Comparison of ENCODE assay signal across 8 mouse cellular contexts in the genomic region with DNA sequence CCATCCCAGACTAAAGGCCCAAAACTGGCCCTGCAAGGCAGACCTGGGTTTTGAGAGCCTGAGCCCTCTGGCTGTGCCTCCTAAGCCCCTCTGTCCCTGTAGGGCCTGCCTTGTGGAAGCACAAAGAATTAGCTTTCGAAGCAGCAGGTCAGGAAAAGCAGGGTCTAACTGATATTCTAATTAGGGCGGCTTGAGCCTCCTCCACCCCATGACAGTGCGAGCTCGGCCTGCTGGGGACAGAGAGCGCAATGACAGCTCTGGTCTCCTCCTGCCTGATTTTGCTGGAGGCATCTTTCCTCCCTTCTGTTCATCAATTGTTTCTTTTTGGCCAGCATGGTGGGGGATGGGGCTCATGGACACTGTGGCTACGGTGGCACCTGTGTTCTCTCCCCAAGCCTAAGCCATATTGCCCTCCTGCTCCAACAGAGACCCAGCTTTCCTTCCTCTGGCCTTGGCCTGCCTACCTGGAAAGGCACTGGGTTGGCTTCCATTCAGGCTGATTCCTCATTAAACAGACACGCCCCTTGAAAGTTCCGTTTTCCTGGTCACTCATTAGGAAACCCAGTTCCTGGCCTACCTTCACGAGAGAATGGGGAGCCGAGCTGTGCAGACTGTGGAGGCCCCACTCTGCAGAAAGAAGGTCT. TPM values are rescaled to one million over a fixed set of nuclear protein-coding genes. Genes with fewer than 3 reads are reported as not detected.
DNase-seq lines count a peak whose midpoint lies in the region; ATAC-seq and TF ChIP-seq lines count a peak whose summit lies in the region.
"Had no signal": no experiment of that assay in that cellular context is flagged by ENCODE, and none has a peak within 500 bp of the region (broad histone marks: within the 10 kb centered on the region; RNA-seq: fewer than 3 reads in every experiment).

No protein-coding gene starts in this region.

- no peak for ATAC-seq in midbrain, embryonic 12.5 days (ENCODE audit: low FRiP score, low read depth)
- no peak for ATAC-seq in midbrain, postnatal 0 days (ENCODE audit: low FRiP score)
- ATAC-seq: forebrain, embryonic 15.5 days had no signal

- no peaks in the 10 kb centered on the region for H3K79me2 ChIP-seq in liver, adult 2 months (ENCODE audit: control insufficient read depth, insufficient read depth, low read length)

- no peaks in the 10 kb centered on the region for H3K36me3 ChIP-seq in midbrain, embryonic 12.5 days
- no peaks in the 10 kb centered on the region for H3K36me3 ChIP-seq in midbrain, postnatal 0 days (ENCODE audit: insufficient read depth, low read length)
- H3K36me3 ChIP-seq in liver, adult 2 months (ENCODE audit: control insufficient read depth, insufficient read depth, low read length): no peaks in the 10 kb centered on the region
- H3K36me3 ChIP-seq: forebrain, embryonic 15.5 days had no signal

- H3K4me1 ChIP-seq in midbrain, embryonic 12.5 days: 0 out of 2 replicates have a peak, but pooled peaks cover 3% of the 10 kb centered on the region
- no peaks in the 10 kb centered on the region for H3K4me1 ChIP-seq in midbrain, postnatal 0 days (ENCODE audit: insufficient read depth, low read length)
- peaks cover 14% of the 10 kb centered on the region for H3K4me1 ChIP-seq in liver, adult 2 months (ENCODE audit: control insufficient read depth, insufficient read depth, low read length)
- H3K4me1 ChIP-seq: forebrain, embryonic 15.5 days had no signal

- DNase-seq in midbrain, postnatal 0 days (ENCODE audit: low spot score): no peak
- DNase-seq in heart, adult 8-10 months (ENCODE audit: low spot score): peak; percentile 66
- peak; percentile 83 for DNase-seq in liver, adult 2 months (ENCODE audit: extremely low read depth, low read depth, low spot score)
- DNase-seq in yolk sac, embryonic 10.5 days (ENCODE audit: low spot score): peak; percentile 65
- DNase-seq in ovary, adult 18-20 months (ENCODE audit: low spot score): no peak
- no peak for DNase-seq in right cerebral cortex, postnatal 10 days (ENCODE audit: low spot score in 2 of 2)

- WGBS in midbrain, embryonic 12.5 days: 65% methylated on average over 10 of the region's 10 CpGs
- 63% methylated on average over 10 of the region's 10 CpGs for WGBS in midbrain, postnatal 0 days
- WGBS in liver, adult 2 months: 49% methylated on average over 10 of the region's 10 CpGs

- TF ChIP-seq POLR2A in liver, adult 2 months (IDR thresholded peaks at IDR 0.05; ENCODE audit: extremely low read depth, insufficient read depth, low read length): no peak

- H3K9me3 ChIP-seq in midbrain, embryonic 12.5 days: no peaks in the 10 kb centered on the region
- no peaks in the 10 kb centered on the region for H3K9me3 ChIP-seq in midbrain, postnatal 0 days (ENCODE audit: low read length)
- H3K9me3 ChIP-seq: forebrain, embryonic 15.5 days had no signal

- peak overlapping the region; percentile 30; the same call in 1 of the 2 replicates for H3K27ac ChIP-seq in midbrain, embryonic 12.5 days (replicated peaks)
- H3K27ac ChIP-seq in midbrain, postnatal 0 days (ENCODE audit: low read depth, low read length): no peak overlapping the region
- peak overlapping the region; percentile 77 for H3K27ac ChIP-seq in liver, adult 2 months (replicated peaks; ENCODE audit: insufficient read depth, low read depth, low read length)
- H3K27ac ChIP-seq: forebrain, embryonic 15.5 days had no signal

- no peak overlapping the region for H3K4me3 ChIP-seq in midbrain, embryonic 12.5 days
- no peak overlapping the region for H3K4me3 ChIP-seq in midbrain, postnatal 0 days (ENCODE audit: low read depth, low read length)
- H3K4me3 ChIP-seq in liver, adult 2 months (ENCODE audit: insufficient read depth, low read depth, low read length): peak overlapping the region; percentile 43
- H3K4me3 ChIP-seq: forebrain, embryonic 15.5 days had no signal

- no peak overlapping the region for H3K4me2 ChIP-seq in midbrain, embryonic 12.5 days (replicated peaks)
- no peak overlapping the region for H3K4me2 ChIP-seq in midbrain, postnatal 0 days (ENCODE audit: low read depth, low read length, poor library complexity, severe bottlenecking)
- H3K4me2 ChIP-seq: forebrain, embryonic 15.5 days had no signal

- H3K27me3 ChIP-seq in midbrain, embryonic 12.5 days: no peaks in the 10 kb centered on the region
- no peaks in the 10 kb centered on the region for H3K27me3 ChIP-seq in midbrain, postnatal 0 days (ENCODE audit: insufficient read depth, low read length)
- no peaks in the 10 kb centered on the region for H3K27me3 ChIP-seq in liver, adult 2 months (ENCODE audit: control insufficient read depth, insufficient read depth, low read length)
- H3K27me3 ChIP-seq: forebrain, embryonic 15.5 days had no signal

- H3K9ac ChIP-seq in midbrain, embryonic 12.5 days (replicated peaks): no peak overlapping the region
- no peak overlapping the region for H3K9ac ChIP-seq in midbrain, postnatal 0 days (replicated peaks; ENCODE audit: low read length, poor library complexity, severe bottlenecking)
- peak overlapping the region; percentile 63 for H3K9ac ChIP-seq in liver, adult 2 months (ENCODE audit: low read depth, low read length)
- H3K9ac ChIP-seq: forebrain, embryonic 15.5 days had no signal

- TF ChIP-seq CTCF in midbrain, postnatal 0 days (IDR thresholded peaks at IDR 0.05): no peak
- TF ChIP-seq CTCF in liver, adult 2 months (IDR thresholded peaks at IDR 0.05; ENCODE audit: low read depth, low read length): no peak

RNA-seq across cellular contexts. Expression of a gene that starts 23.2 kb away (rescaled TPM):
- 589 and 602 TPM in 2 replicates for polyA plus RNA-seq in midbrain, embryonic 12.5 days (2016; fragmentation: Nextera tagmentation; extraction: Ambion mirVana)
- total RNA-seq in midbrain, postnatal 0 days (2014; rRNA removed): 172 and 371 TPM in 2 replicates
- polyA plus RNA-seq in midbrain, postnatal 0 days (2015; fragmentation: Nextera tagmentation; extraction: Ambion mirVana): 836 and 886 TPM in 2 replicates
- total RNA-seq in heart, adult 8-10 months (2022): 1,000 to 10,000 TPM; 1,302 to 1,352 (median 1,330) TPM
- total RNA-seq in liver, adult 2 months (2014; rRNA removed): 336 and 444 TPM in 2 replicates
- 23.8 and 26.3 TPM in 2 replicates for polyA plus RNA-seq in liver, adult 2 months (2012; rRNA removed)

RNA-seq across cellular contexts. Expression of a gene that starts 27.8 kb away (rescaled TPM):
- polyA plus RNA-seq in midbrain, embryonic 12.5 days (2016; fragmentation: Nextera tagmentation; extraction: Ambion mirVana): 0.76 and 0.79 TPM in 2 replicates
- total RNA-seq in midbrain, postnatal 0 days (2014; rRNA removed): 0.19 and 1.5 TPM in 2 replicates
- polyA plus RNA-seq in midbrain, postnatal 0 days (2015; fragmentation: Nextera tagmentation; extraction: Ambion mirVana): 0.26 and 0.39 TPM in 2 replicates
- under 1 TPM; 0.05 to 0.50 (median 0.29) TPM for total RNA-seq in heart, adult 8-10 months (2022)
- total RNA-seq in liver, adult 2 months (2014; rRNA removed): not detected in 2 replicates
- not detected in 2 replicates for polyA plus RNA-seq in liver, adult 2 months (2012; rRNA removed)

RNA-seq across cellular contexts. Expression of a gene that starts 35.6 kb away (rescaled TPM):
- 11.6 and 12.8 TPM in 2 replicates for polyA plus RNA-seq in midbrain, embryonic 12.5 days (2016; fragmentation: Nextera tagmentation; extraction: Ambion mirVana)
- 58.5 and 79.3 TPM in 2 replicates for total RNA-seq in midbrain, postnatal 0 days (2014; rRNA removed)
- 38.5 and 47.0 TPM in 2 replicates for polyA plus RNA-seq in midbrain, postnatal 0 days (2015; fragmentation: Nextera tagmentation; extraction: Ambion mirVana)
- 10 to 100 TPM; 16.7 to 20.8 (median 18.6) TPM for total RNA-seq in heart, adult 8-10 months (2022)
- 2.9 and 4.2 TPM in 2 replicates for total RNA-seq in liver, adult 2 months (2014; rRNA removed)
- 4.5 and 5.4 TPM in 2 replicates for polyA plus RNA-seq in liver, adult 2 months (2012; rRNA removed)

RNA-seq across cellular contexts. Expression of a gene that starts 37.6 kb away (rescaled TPM):
- not detected in 2 replicates for polyA plus RNA-seq in midbrain, embryonic 12.5 days (2016; fragmentation: Nextera tagmentation; extraction: Ambion mirVana)
- total RNA-seq in midbrain, postnatal 0 days (2014; rRNA removed): 0.38 TPM in 1 of 2 replicates, not detected in the other
- polyA plus RNA-seq in midbrain, postnatal 0 days (2015; fragmentation: Nextera tagmentation; extraction: Ambion mirVana): 0.34 TPM in 1 of 2 replicates, not detected in the other
- under 1 TPM; 0.29 to 0.41 (median 0.33) TPM for total RNA-seq in heart, adult 8-10 months (2022)
- not detected in 2 replicates for total RNA-seq in liver, adult 2 months (2014; rRNA removed)
- not detected in 2 replicates for polyA plus RNA-seq in liver, adult 2 months (2012; rRNA removed)
- polyA plus RNA-seq: forebrain, embryonic 15.5 days had no signal

Comparison
In these comparisons a context has a peak if more than half of its experiments do, and no peak if none do; other contexts are left out.
1. DNase-seq: peak in heart, adult 8-10 months (single experiment), liver, adult 2 months (single experiment) and yolk sac, embryonic 10.5 days (single experiment); none in midbrain, postnatal 0 days (single experiment), ovary, adult 18-20 months (single experiment) and right cerebral cortex, postnatal 10 days (0 of 2).